Mouse (Mus musculus) MEL (cell line): ENCODE data around the gene Prph.

Experiments
- CHD1 ChIP-seq: IDR thresholded peaks from 2 replicates; pipeline ENCODE4 v1.6.1; 2012; ENCODE audit warnings: low read depth, mild to moderate bottlenecking, inconsistent platforms, low read length, improper control_type of control experiment
- CTCF ChIP-seq, 3 experiments: IDR thresholded peaks in 2 of 3; conservative IDR thresholded peaks in 1 of 3; 2 replicates each; pipeline ENCODE4 v1.5.1; 2011 to 2012; ENCODE audit warnings: low read length in 3 of 3, low read depth in 2 of 3, mild to moderate bottlenecking in 2 of 3, improper control_type of control experiment in 1 of 3, inconsistent platforms in 1 of 3, mixed read lengths in 1 of 3, moderate library complexity in 1 of 3; ENCODE audit not compliant: control insufficient read depth in 1 of 3, insufficient read depth in 1 of 3, poor library complexity in 1 of 3, severe bottlenecking in 1 of 3
- E2F4 ChIP-seq: IDR thresholded peaks from 2 replicates; pipeline ENCODE4 v1.6.1; 2011; ENCODE audit warnings: low read depth, low read length, improper control_type of control experiment, borderline replicate concordance
- ETS1 ChIP-seq: IDR thresholded peaks from 2 replicates; pipeline ENCODE4 v1.6.1; 2012; ENCODE audit warnings: low read depth, mild to moderate bottlenecking, inconsistent platforms, low read length, improper control_type of control experiment, moderate library complexity
- GABPA ChIP-seq: IDR thresholded peaks from 2 replicates; pipeline ENCODE4 v1.6.1; 2012; ENCODE audit warnings: low read depth, mild to moderate bottlenecking, inconsistent platforms, low read length, improper control_type of control experiment, moderate library complexity
- GATA1 ChIP-seq: IDR thresholded peaks from 2 replicates; pipeline ENCODE4 v1.6.1; 2011; ENCODE audit warnings: low read depth, low read length, improper control_type of control experiment
- MAZ ChIP-seq: IDR thresholded peaks from 2 replicates; pipeline ENCODE4 v1.6.1; 2012; ENCODE audit warnings: low read depth, mild to moderate bottlenecking, inconsistent platforms, low read length, improper control_type of control experiment
- MXI1 ChIP-seq: IDR thresholded peaks from 2 replicates; pipeline ENCODE4 v1.6.1; 2011; ENCODE audit warnings: mild to moderate bottlenecking, low read depth, low read length, improper control_type of control experiment
- MYC ChIP-seq: IDR thresholded peaks from 2 replicates; pipeline ENCODE4 v1.6.1; 2011; ENCODE audit warnings: low read depth, mild to moderate bottlenecking, low read length, improper control_type of control experiment, moderate library complexity
- POLR2A ChIP-seq, 2 experiments: IDR thresholded peaks; 2 replicates each; pipeline ENCODE4 v1.6.1; 2011 to 2012; ENCODE audit warnings: low read length in 2 of 2, mild to moderate bottlenecking in 2 of 2, control low read depth in 1 of 2, improper control_type of control experiment in 1 of 2, low read depth in 1 of 2, moderate library complexity in 1 of 2; ENCODE audit not compliant: control insufficient read depth in 1 of 2, insufficient read depth in 1 of 2, poor library complexity in 1 of 2
- POLR2AphosphoS5 ChIP-seq: IDR thresholded peaks from 2 replicates; pipeline ENCODE4 v1.6.1; 2012; ENCODE audit warnings: low read depth, borderline replicate concordance, mild to moderate bottlenecking, inconsistent platforms, low read length, moderate library complexity, mixed read lengths
- TAL1 ChIP-seq: IDR thresholded peaks from 2 replicates; pipeline ENCODE4 v1.6.1; 2012; ENCODE audit warnings: mild to moderate bottlenecking, inconsistent platforms, low read length, moderate library complexity, mixed read lengths
- ZMIZ1 ChIP-seq: IDR thresholded peaks from 2 replicates; pipeline ENCODE4 v1.6.1; 2012; ENCODE audit warnings: low read depth, mild to moderate bottlenecking, inconsistent platforms, low read length, improper control_type of control experiment, moderate library complexity

- TF ChIP-seq POLR2A (IDR thresholded peaks at IDR 0.05; ENCODE audit: control insufficient read depth in 1 of 2, insufficient read depth in 1 of 2, low read depth in 1 of 2, low read length in 2 of 2, poor library complexity in 1 of 2) (no peak), ETS1 (no peak), CHD1 (no peak), MAZ (no peak), E2F4 (no peak), CTCF (IDR thresholded peaks at IDR 0.05 in 2 of 3, conservative IDR thresholded peaks at IDR 0.05 in 1 of 3; ENCODE audit: control insufficient read depth in 1 of 3, insufficient read depth in 1 of 3, low read depth in 2 of 3, low read length in 3 of 3, poor library complexity in 1 of 3, severe bottlenecking in 1 of 3) (no peak), POLR2AphosphoS5 (no peak), MYC (no peak), GATA1 (no peak), GABPA (no peak), ZMIZ1 (no peak), TAL1 (no peak), MXI1 (no peak)
These were observed 29.6 kb downstream of the Prph start for GRCm38 (mm10) chr15:99084618-99085017.
